Mouse (Mus musculus): Measurements from ENCODE around the gene Sirpa.

GRCm38 (mm10) chr2:129563944-129564709 lies 28.5 kb upstream of the Sirpa start:
- TF ChIP-seq CTCF (IDR thresholded peaks at IDR 0.05; ENCODE audit: low read depth) (no peak), EP300 (optimal IDR thresholded peaks at IDR 0.05) (no peak)
